ENCODE assay signal across 21 mouse cellular contexts in the genomic region with DNA sequence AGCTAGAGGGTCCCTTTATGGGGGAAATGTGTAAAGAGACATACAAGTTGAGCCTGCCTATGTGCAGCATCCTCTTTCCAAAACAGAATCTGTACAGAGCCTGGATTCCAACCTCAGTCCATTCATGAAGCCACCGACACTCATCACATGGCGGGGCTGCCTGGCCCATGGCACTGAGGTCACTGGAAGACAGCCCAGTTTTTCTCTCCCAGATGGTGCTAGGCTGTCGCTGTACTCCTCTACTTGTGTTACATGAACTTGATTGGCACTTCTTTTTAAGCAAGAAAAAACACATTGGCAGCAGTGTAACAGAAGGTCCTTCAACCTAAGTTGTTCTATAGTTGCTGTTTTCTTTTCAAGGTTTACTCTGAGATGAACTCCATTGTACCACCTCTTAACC.
DNase-seq lines count a peak whose midpoint lies in the region; ATAC-seq lines count a peak whose summit lies in the region.
"Had no signal": no experiment of that assay in that cellular context is flagged by ENCODE, and none has a peak within 500 bp of the region (broad histone marks: within the 10 kb centered on the region; RNA-seq: fewer than 3 reads in every experiment).

No protein-coding gene starts in this region.

- peak; percentile 84 for ATAC-seq in forebrain, embryonic 13.5 days
- no peak for ATAC-seq in forebrain, embryonic 12.5 days (ENCODE audit: low FRiP score)
- ATAC-seq in megakaryocyte progenitor cell, adult 5-6 weeks (replicated peaks; ENCODE audit: poor library complexity), result no peak
- ATAC-seq: intestine, embryonic 15.5 days; lung, postnatal 0 days; midbrain, embryonic 13.5 days had no signal

- H3K36me3 ChIP-seq in forebrain, embryonic 13.5 days (ENCODE audit: poor library complexity, severe bottlenecking), result no peaks in the 10 kb centered on the region
- H3K36me3 ChIP-seq in forebrain, embryonic 12.5 days (replicated peaks), result no peaks in the 10 kb centered on the region
- H3K36me3 ChIP-seq: embryonic facial prominence, embryonic 15.5 days; G1E; heart, embryonic 12.5 days; hindbrain, embryonic 13.5 days; intestine, embryonic 15.5 days; kidney, embryonic 15.5 days; neural tube, embryonic 15.5 days had no signal

- no peak overlapping the region for H3K9ac ChIP-seq in forebrain, embryonic 13.5 days
- no peak overlapping the region for H3K9ac ChIP-seq in forebrain, embryonic 12.5 days
- H3K9ac ChIP-seq: embryonic facial prominence, embryonic 15.5 days; heart, embryonic 12.5 days; hindbrain, embryonic 13.5 days; intestine, embryonic 15.5 days; kidney, embryonic 15.5 days; midbrain, embryonic 13.5 days; neural tube, embryonic 15.5 days had no signal

- no peak overlapping the region for H3K4me3 ChIP-seq in forebrain, embryonic 13.5 days
- no peak overlapping the region for H3K4me3 ChIP-seq in forebrain, embryonic 12.5 days (replicated peaks)
- H3K4me3 ChIP-seq: embryonic facial prominence, embryonic 15.5 days; heart, embryonic 12.5 days; hindbrain, embryonic 13.5 days; intestine, embryonic 15.5 days; kidney, embryonic 15.5 days; midbrain, embryonic 13.5 days; myocyte; neural tube, embryonic 15.5 days had no signal

- peak; percentile 18 for DNase-seq in Muller cell, postnatal 12 days (ENCODE audit: inconsistent ontology term)
- DNase-seq in cerebellum, adult 18-20 months, result peak; percentile 66 to 81
- peak; percentile 68 to 78 for DNase-seq in cerebellum, postnatal 25 days
- no peak for DNase-seq in neural tube, embryonic 10.5 days (ENCODE audit: extremely low spot score, low spot score)
- no peak for DNase-seq in kidney, adult 18-20 months
- DNase-seq: heart, postnatal 14 days; liver; thymus, postnatal 36 days had no signal

- no peaks in the 10 kb centered on the region for H3K27me3 ChIP-seq in forebrain, embryonic 13.5 days
- no peaks in the 10 kb centered on the region for H3K27me3 ChIP-seq in forebrain, embryonic 12.5 days
- H3K27me3 ChIP-seq: embryonic facial prominence, embryonic 15.5 days; heart, embryonic 12.5 days; hindbrain, embryonic 13.5 days; intestine, embryonic 15.5 days; kidney, embryonic 15.5 days; midbrain, embryonic 13.5 days; neural tube, embryonic 15.5 days had no signal

- H3K4me1 ChIP-seq in forebrain, embryonic 13.5 days, result no peaks in the 10 kb centered on the region
- no peaks in the 10 kb centered on the region for H3K4me1 ChIP-seq in forebrain, embryonic 12.5 days
- H3K4me1 ChIP-seq: embryonic facial prominence, embryonic 15.5 days; heart, embryonic 12.5 days; hindbrain, embryonic 13.5 days; intestine, embryonic 15.5 days; kidney, embryonic 15.5 days; midbrain, embryonic 13.5 days; neural tube, embryonic 15.5 days had no signal

- H3K9me3 ChIP-seq in forebrain, embryonic 13.5 days (replicated peaks), result no peaks in the 10 kb centered on the region
- H3K9me3 ChIP-seq in forebrain, embryonic 12.5 days, result no peaks in the 10 kb centered on the region
- H3K9me3 ChIP-seq: embryonic facial prominence, embryonic 15.5 days; heart, embryonic 12.5 days; hindbrain, embryonic 13.5 days; intestine, embryonic 15.5 days; kidney, embryonic 15.5 days; midbrain, embryonic 13.5 days; neural tube, embryonic 15.5 days had no signal

- no peak overlapping the region for H3K27ac ChIP-seq in forebrain, embryonic 13.5 days
- H3K27ac ChIP-seq in forebrain, embryonic 12.5 days, result no peak overlapping the region
- H3K27ac ChIP-seq: embryonic facial prominence, embryonic 15.5 days; hindbrain, embryonic 13.5 days; intestine, embryonic 15.5 days; kidney, embryonic 15.5 days; midbrain, embryonic 13.5 days; neural tube, embryonic 15.5 days had no signal

- H3K4me2 ChIP-seq in forebrain, embryonic 13.5 days, result no peak overlapping the region
- no peak overlapping the region for H3K4me2 ChIP-seq in forebrain, embryonic 12.5 days
- H3K4me2 ChIP-seq: embryonic facial prominence, embryonic 15.5 days; heart, embryonic 12.5 days; hindbrain, embryonic 13.5 days; intestine, embryonic 15.5 days; kidney, embryonic 15.5 days; midbrain, embryonic 13.5 days; neural tube, embryonic 15.5 days had no signal

- WGBS in forebrain, embryonic 13.5 days, result 64% methylated on average over 3 of the region's 3 CpGs
- 64% methylated on average over 3 of the region's 3 CpGs for whole genome bisulfite sequencing in forebrain, embryonic 12.5 days

Comparison
In these comparisons a context has a peak if more than half of its experiments do, and no peak if none do; other contexts are left out.
1. DNase-seq: peak in Muller cell, postnatal 12 days (single experiment), cerebellum, adult 18-20 months (2 of 2) and cerebellum, postnatal 25 days (2 of 2); none in neural tube, embryonic 10.5 days (single experiment) and kidney, adult 18-20 months (single experiment).